Mouse (Mus musculus) myocyte (in vitro differentiated cells): Measurements from ENCODE around the gene Bco2. TPM values are rescaled to one million over a fixed set of nuclear protein-coding genes. Genes with fewer than 3 reads are reported as not detected.

Experiments
- H3K27me3 ChIP-seq: one replicate; pipeline ENCODE4 v1.6.1; 2011; ENCODE audit not compliant: control insufficient read depth, insufficient read depth, insufficient read length
- H3K36me3 ChIP-seq: one replicate; pipeline ENCODE4 v1.6.1; 2011; ENCODE audit not compliant: control insufficient read depth, insufficient read depth
- H3K4me2 ChIP-seq: one replicate; pipeline ENCODE4 v1.6.1; 2011; ENCODE audit warnings: low read depth, control low read depth
- H3K4me3 ChIP-seq: one replicate; pipeline ENCODE4 v1.5.1; 2011; ENCODE audit warnings: mild to moderate bottlenecking, control low read depth, moderate library complexity
- H3K79me2 ChIP-seq: one replicate; pipeline ENCODE4 v1.6.1; 2011; ENCODE audit not compliant: control insufficient read depth, insufficient read depth
- H3ac ChIP-seq: one replicate; pipeline ENCODE4 v1.6.1; 2011; ENCODE audit not compliant: control insufficient read depth, insufficient read length
- CEBPB ChIP-seq: IDR thresholded peaks from 2 replicates; pipeline ENCODE4 v1.6.1; 2011; ENCODE audit warnings: mild to moderate bottlenecking, moderate library complexity; ENCODE audit not compliant: poor library complexity, insufficient read depth, severe bottlenecking
- E2F4 ChIP-seq: IDR thresholded peaks from one replicate; pipeline ENCODE4 v1.6.1; 2011; ENCODE audit warnings: mild to moderate bottlenecking, control low read depth, moderate library complexity; ENCODE audit not compliant: insufficient read depth
- MAX ChIP-seq: IDR thresholded peaks from one replicate; pipeline ENCODE4 v1.6.1; 2011; ENCODE audit warnings: low read depth, mild to moderate bottlenecking, control low read depth
- MYOD1 ChIP-seq, 3 experiments: IDR thresholded peaks; one replicate each; pipeline ENCODE4 v1.6.1; 2011; ENCODE audit warnings: control low read depth in 2 of 3, low read depth in 2 of 3, mild to moderate bottlenecking in 2 of 3, moderate library complexity in 1 of 3; ENCODE audit not compliant: insufficient read length in 2 of 3, control insufficient read depth in 1 of 3
- MYOG ChIP-seq, 3 experiments: IDR thresholded peaks; one replicate each; pipeline ENCODE4 v1.6.1; 2011; ENCODE audit warnings: control low read depth in 2 of 3, low read depth in 2 of 3, mild to moderate bottlenecking in 2 of 3; ENCODE audit not compliant: insufficient read length in 2 of 3, control insufficient read depth in 1 of 3, insufficient read depth in 1 of 3
- POLR2A ChIP-seq: IDR thresholded peaks from one replicate; pipeline ENCODE4 v1.6.1; 2011; ENCODE audit warnings: low read depth, mild to moderate bottlenecking, control low read depth, moderate library complexity; ENCODE audit not compliant: insufficient read length
- POLR2AphosphoS2 ChIP-seq: IDR thresholded peaks from one replicate; pipeline ENCODE4 v1.6.1; 2011; ENCODE audit warnings: low read depth, control low read depth; ENCODE audit not compliant: insufficient read length
- REST ChIP-seq: IDR thresholded peaks from one replicate; pipeline ENCODE4 v1.6.1; 2011; ENCODE audit warnings: mild to moderate bottlenecking, control low read depth, moderate library complexity; ENCODE audit not compliant: insufficient read depth, insufficient read length
- SRF ChIP-seq: IDR thresholded peaks from one replicate; pipeline ENCODE4 v1.6.1; 2011; ENCODE audit warnings: low read depth; ENCODE audit not compliant: control insufficient read depth, insufficient read length
- TCF12 ChIP-seq: IDR thresholded peaks from one replicate; pipeline ENCODE4 v1.6.1; 2011; ENCODE audit warnings: mild to moderate bottlenecking, control low read depth; ENCODE audit not compliant: poor library complexity, insufficient read depth, severe bottlenecking
- TCF3 ChIP-seq: IDR thresholded peaks from one replicate; pipeline ENCODE4 v1.6.1; 2011; ENCODE audit warnings: low read depth, control low read depth; ENCODE audit not compliant: insufficient read length
- USF1 ChIP-seq: IDR thresholded peaks from one replicate; pipeline ENCODE4 v1.6.1; 2011; ENCODE audit warnings: low read depth, mild to moderate bottlenecking, control low read depth, moderate library complexity
- polyA plus RNA-seq: library from polyadenylated mRNA; unstranded; fragments of >200 nt; fragmentation: generic; extraction: Trizol; gene quantifications from one replicate; pipeline ENCODE4 v1.2.1, GENCODE M21; 2012; ENCODE audit warnings: missing spikeins

The Bco2 gene
- polyA plus RNA-seq, 1 experiment = 0.02 TPM

DNA sequence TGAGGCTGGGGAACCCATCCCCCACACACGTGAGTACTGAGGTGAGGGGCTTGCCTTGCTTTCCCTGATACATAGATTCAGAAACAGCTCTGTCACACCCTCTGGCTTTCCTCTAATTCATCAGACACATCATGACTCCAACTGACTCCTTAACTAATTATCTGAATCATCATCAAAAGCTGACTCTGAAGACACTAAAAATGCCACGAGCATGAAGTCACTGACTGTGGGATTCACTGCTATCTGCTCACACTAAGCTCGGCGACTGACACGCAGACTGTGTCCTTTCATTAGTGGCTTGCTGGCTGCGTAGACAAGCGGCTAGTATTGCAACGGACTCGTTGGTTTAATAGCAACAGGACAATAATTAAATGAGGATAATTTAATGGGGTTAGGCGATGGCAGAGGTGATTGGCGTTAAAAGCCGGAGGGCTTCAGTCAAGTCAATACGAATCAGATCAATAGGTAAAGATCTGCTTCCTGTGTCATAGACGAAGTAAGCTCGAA, 54.5 kb downstream of the Bco2 start:
- Histone ChIP-seq H3K36me3 (no peaks in the 10 kb centered on the region), H3K27me3 (no peaks in the 10 kb centered on the region), H3K79me2 (no peaks in the 10 kb centered on the region), H3K4me2 (peak overlapping the region; percentile 77), H3ac (no peak overlapping the region), H3K4me3 (peak overlapping the region; percentile 33)
- TF ChIP-seq E2F4 = no peak
- TF ChIP-seq MYOG (IDR thresholded peaks at IDR 0.05; ENCODE audit: control insufficient read depth in 1 of 3, insufficient read depth in 1 of 3, insufficient read length in 2 of 3, low read depth in 2 of 3) = no peak
- TF ChIP-seq TCF3 = no peak
- no peak for TF ChIP-seq TCF12
- TF ChIP-seq SRF = no peak

DNA sequence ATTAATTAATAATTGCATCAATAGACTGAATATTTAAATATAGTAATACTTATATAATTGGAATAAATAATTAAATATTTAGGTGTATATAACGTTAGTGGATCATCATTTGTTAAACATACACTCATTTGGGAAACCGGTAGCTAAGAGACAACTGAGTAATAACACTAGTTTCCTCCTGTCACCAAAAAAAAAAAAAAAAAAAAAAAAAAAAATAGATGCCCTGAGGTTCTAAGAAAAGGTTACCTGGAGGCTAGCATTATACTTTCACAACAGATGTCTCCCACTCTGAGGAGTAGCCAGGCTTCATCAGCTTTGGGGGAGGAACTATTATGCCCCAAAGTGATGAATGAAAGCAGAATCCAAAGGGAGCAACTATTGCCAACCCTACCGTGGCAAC, 55.2 kb downstream of the Bco2 start:
- H3K79me2 ChIP-seq = no peaks in the 10 kb centered on the region
- no peak overlapping the region for H3ac ChIP-seq
- H3K4me3 ChIP-seq = peak overlapping the region; percentile 33
- TF ChIP-seq MYOG (IDR thresholded peaks at IDR 0.05; ENCODE audit: control insufficient read depth in 1 of 3, insufficient read depth in 1 of 3, insufficient read length in 2 of 3, low read depth in 2 of 3) (no peak), CEBPB (no peak), SRF (no peak), POLR2AphosphoS2 (no peak), USF1 (no peak), E2F4 (no peak), TCF3 (no peak), MYOD1 (IDR thresholded peaks at IDR 0.05; ENCODE audit: control insufficient read depth in 1 of 3, insufficient read length in 2 of 3, low read depth in 2 of 3) (no peak), REST (no peak), TCF12 (no peak)
- no peaks in the 10 kb centered on the region for H3K27me3 ChIP-seq
- no peaks in the 10 kb centered on the region for H3K36me3 ChIP-seq
- H3K4me2 ChIP-seq = peak overlapping the region; percentile 77

DNA sequence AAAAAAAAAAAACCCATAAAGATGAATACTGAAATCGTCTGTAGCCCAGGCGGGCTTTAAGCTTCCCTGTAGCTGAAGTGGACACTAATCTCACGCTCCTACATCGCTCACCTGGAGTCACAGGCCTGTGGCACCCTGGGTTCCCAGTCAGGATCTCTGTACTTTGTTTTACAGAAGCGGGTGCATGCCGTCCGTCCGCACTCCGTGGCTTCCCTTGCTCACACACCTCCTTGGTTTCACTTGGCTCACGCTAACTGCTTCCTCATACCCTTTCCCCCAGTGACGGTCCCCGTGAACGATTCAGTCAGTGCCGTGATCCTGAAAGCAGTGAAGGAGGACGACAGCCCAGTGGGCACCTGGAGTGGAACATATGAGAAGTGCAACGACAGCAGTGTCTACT, 56.2 kb downstream of the Bco2 start:
- Histone ChIP-seq H3K4me2 (no peak overlapping the region), H3K79me2 (no peaks in the 10 kb centered on the region), H3K27me3 (no peaks in the 10 kb centered on the region), H3ac (no peak overlapping the region), H3K4me3 (no peak overlapping the region), H3K36me3 (no peaks in the 10 kb centered on the region)
- TF ChIP-seq CEBPB (no peak), POLR2A (no peak), MAX (no peak), REST (no peak), TCF3 (no peak), E2F4 (no peak), SRF (no peak), MYOG (IDR thresholded peaks at IDR 0.05; ENCODE audit: control insufficient read depth in 1 of 3, insufficient read depth in 1 of 3, insufficient read length in 2 of 3, low read depth in 2 of 3) (no peak), TCF12 (no peak), USF1 (no peak), MYOD1 (IDR thresholded peaks at IDR 0.05; ENCODE audit: control insufficient read depth in 1 of 3, insufficient read length in 2 of 3, low read depth in 2 of 3) (no peak), POLR2AphosphoS2 (no peak)

DNA sequence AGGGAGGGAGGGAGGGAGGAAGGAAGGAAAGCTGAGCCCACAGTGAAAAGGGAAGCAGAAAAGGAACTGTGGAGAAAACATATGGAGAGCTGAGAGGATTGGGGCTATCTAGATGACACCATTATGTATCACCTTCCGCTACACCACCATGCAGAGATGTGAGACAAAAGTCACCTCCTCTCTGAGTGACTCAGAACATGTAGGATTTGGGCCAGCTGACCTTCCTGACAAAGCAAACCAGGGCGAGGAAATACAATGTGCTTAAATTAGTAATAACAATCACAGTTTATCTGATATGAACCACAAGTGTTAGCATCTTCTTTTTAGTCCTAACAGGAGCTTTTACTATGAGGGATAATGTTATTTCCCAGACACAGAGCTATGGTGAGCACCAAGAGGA, 57.4 kb downstream of the Bco2 start:
- Histone ChIP-seq H3K27me3 (no peaks in the 10 kb centered on the region), H3K79me2 (no peaks in the 10 kb centered on the region), H3ac (no peak overlapping the region), H3K4me2 (peak overlapping the region; percentile 43), H3K36me3 (no peaks in the 10 kb centered on the region), H3K4me3 (no peak overlapping the region)
- TF ChIP-seq MAX (no peak), REST (no peak), TCF3 (no peak), POLR2AphosphoS2 (no peak), TCF12 (no peak), USF1 (no peak), POLR2A (no peak), E2F4 (no peak), MYOG (IDR thresholded peaks at IDR 0.05; ENCODE audit: control insufficient read depth in 1 of 3, insufficient read depth in 1 of 3, insufficient read length in 2 of 3, low read depth in 2 of 3) (no peak), SRF (no peak), CEBPB (no peak), MYOD1 (IDR thresholded peaks at IDR 0.05; ENCODE audit: control insufficient read depth in 1 of 3, insufficient read length in 2 of 3, low read depth in 2 of 3) (no peak)

- no peak for TF ChIP-seq SRF
- TF ChIP-seq MYOD1 (IDR thresholded peaks at IDR 0.05; ENCODE audit: control insufficient read depth in 1 of 3, insufficient read length in 2 of 3, low read depth in 2 of 3) = no peak
- TF ChIP-seq MYOG (IDR thresholded peaks at IDR 0.05; ENCODE audit: control insufficient read depth in 1 of 3, insufficient read depth in 1 of 3, insufficient read length in 2 of 3, low read depth in 2 of 3) = peak in 1 of 3 experiments; percentile 24
- no peak for TF ChIP-seq MAX
- TF ChIP-seq REST = no peak
- TF ChIP-seq TCF12 = no peak
- no peak for TF ChIP-seq USF1
- TF ChIP-seq CEBPB = no peak
- TF ChIP-seq TCF3 = no peak
- Histone ChIP-seq H3K27me3 (no peaks in the 10 kb centered on the region), H3K79me2 (no peaks in the 10 kb centered on the region), H3ac (no peak overlapping the region), H3K36me3 (no peaks in the 10 kb centered on the region), H3K4me3 (no peak overlapping the region), H3K4me2 (peak overlapping the region; percentile 43)
Observed at GRCm38 (mm10) chr9:50497076-50497475, 57.9 kb downstream of the Bco2 start.
